Mouse (Mus musculus): ENCODE data around the gene Ghdc. TPM values are rescaled to one million over a fixed set of nuclear protein-coding genes. Genes with fewer than 3 reads are reported as not detected.
A peak's percentile ranks its signal among the peaks of the same experiment; 100 is the strongest.

Gene Ghdc
- polyA plus RNA-seq, 1 experiment from 2014 or later: 5.4 TPM

DNA sequence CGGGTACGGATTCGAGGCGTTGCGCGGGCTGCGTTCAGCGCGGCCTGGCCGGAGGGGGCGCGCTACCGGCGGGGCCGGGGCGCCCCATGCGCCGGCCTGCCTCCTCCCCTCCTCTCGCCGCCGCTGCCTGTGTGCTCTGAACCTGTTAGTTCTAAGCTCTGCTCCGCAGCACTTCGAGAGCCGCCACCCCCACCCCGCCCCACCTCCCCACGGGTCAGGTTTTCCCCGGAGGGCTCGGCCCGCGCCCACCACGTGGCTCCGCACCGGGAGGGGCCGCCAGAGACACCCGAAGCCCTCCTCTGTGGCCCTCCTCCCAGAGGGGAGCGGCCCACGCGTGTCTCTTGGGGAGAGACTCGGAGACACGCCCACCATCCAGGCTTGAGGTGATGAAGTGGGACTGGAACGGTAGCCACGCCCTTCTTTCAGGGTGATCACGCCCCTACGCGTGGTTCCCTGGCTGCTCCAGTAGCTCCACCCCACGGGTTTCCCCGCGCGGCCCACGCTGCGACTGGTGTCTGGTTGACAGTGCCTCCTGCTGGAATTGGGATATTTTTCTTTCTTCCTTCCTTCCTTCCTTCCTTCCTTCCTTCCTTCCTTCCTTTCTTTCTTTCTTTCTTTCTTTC lies 11.0 kb downstream of the Ghdc start, which contains the start of gene Kcnh4:
TSS of gene Kcnh4 (minus strand) at position 332 of the 623 bp plus-strand sequence.
- Histone ChIP-seq H3K27ac (no peak within 1 kb of the TSS), H3K9me3 (no peaks in the 10 kb centered on the region), H3K4me3 (replicated peaks) (peak within 1 kb of the TSS; percentile 26), H3K4me1 (replicated peaks) (peaks cover 20% of the 10 kb centered on the region), H3K9ac (replicated peaks) (no peak within 1 kb of the TSS), H3K36me3 (no peaks in the 10 kb centered on the region), H3K27me3 (peaks cover 74% of the 10 kb centered on the region), H3K4me2 (peak within 1 kb of the TSS; percentile 55)
- no peak for ATAC-seq (ENCODE audit: insufficient number of reproducible peaks, insufficient read depth, low FRiP score, low TSS enrichment, low read depth)
- WGBS: under 1% methylated on average over 51 of the region's 51 CpGs

DNA sequence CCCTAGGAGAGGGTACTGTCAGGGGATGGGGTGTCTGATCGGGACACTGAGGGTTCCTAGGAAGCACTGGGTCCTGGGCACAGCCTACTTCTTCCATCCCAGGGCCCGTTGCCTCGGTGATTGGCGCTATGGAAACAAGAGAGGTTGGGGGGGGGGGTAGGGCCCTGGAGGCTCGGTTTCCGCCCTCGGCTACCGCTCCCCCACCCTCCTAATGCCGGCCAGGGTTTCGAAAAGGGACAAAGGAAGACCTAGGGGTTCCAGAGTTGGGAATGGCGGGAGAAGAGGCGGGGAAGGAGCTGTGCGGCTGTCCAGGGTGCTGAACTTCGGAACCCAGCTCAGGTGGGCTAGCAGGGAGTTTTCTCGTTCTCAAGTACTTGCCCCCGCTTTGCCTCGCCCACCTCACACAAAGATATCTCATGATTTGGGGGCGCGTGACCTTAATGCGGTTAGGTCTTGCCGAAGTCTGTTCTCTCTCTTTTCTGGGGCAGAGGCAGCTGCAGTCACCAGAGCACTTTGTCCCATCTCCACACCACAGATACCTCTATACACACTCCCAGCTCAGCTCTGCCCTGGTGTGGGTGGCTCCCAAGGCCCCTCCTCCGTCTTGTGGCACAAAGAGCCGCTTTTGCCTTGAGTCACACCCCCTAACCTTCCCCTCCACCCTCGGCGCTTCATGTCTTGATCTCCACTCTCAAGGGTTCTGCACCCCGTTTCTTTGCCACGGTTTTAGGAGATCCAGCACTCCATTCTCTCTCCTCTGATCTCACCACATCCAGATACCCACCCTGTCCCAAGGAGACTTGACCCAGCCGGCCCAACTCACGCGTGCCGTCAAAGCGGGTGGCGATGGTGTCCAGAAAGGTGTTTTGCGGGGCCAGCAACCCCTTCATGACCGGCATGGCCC lies 11.8 kb downstream of the Ghdc start:
- H3K4me2 ChIP-seq: peak overlapping the region; percentile 55
- peaks cover 76% of the 10 kb centered on the region for H3K27me3 ChIP-seq
- WGBS: 2% methylated on average over 35 of the region's 35 CpGs
- H3K9ac ChIP-seq (replicated peaks): no peak overlapping the region
- peaks cover 20% of the 10 kb centered on the region for H3K4me1 ChIP-seq (replicated peaks)
- no peak overlapping the region for H3K27ac ChIP-seq
- H3K4me3 ChIP-seq (replicated peaks): peak overlapping the region; percentile 26
- no peaks in the 10 kb centered on the region for H3K36me3 ChIP-seq
- no peak for ATAC-seq (ENCODE audit: insufficient number of reproducible peaks, insufficient read depth, low FRiP score, low TSS enrichment, low read depth)
- H3K9me3 ChIP-seq: no peaks in the 10 kb centered on the region

DNA sequence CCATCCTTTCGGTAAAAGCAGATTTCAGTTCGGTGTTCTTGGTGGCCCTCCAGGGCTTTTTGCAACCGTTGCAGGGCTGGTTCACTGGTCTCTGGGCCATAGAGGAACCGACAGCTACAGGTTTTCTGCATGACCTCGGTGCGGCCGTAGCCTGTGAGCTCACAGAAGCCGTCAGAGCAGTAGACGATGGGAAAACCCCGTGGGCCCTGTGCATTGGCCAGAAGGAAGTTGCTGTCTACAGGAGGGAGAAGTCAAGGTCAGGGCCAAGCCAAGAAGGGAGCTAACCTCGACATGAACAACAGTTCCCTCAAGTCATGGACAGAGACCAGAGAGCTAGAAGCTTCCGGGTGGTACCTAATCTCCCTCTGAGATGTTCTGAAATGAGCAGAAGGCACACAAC lies 13.2 kb downstream of the Ghdc start:
- no peak for ATAC-seq (ENCODE audit: insufficient number of reproducible peaks, insufficient read depth, low FRiP score, low TSS enrichment, low read depth)
- Histone ChIP-seq H3K27me3 (peaks cover 78% of the 10 kb centered on the region), H3K4me3 (replicated peaks) (no peak overlapping the region), H3K4me1 (replicated peaks) (peaks cover 20% of the 10 kb centered on the region), H3K4me2 (no peak overlapping the region), H3K9ac (replicated peaks) (no peak overlapping the region), H3K36me3 (no peaks in the 10 kb centered on the region), H3K27ac (no peak overlapping the region), H3K9me3 (no peaks in the 10 kb centered on the region)
- 87% methylated on average over 12 of the region's 12 CpGs for WGBS

DNA sequence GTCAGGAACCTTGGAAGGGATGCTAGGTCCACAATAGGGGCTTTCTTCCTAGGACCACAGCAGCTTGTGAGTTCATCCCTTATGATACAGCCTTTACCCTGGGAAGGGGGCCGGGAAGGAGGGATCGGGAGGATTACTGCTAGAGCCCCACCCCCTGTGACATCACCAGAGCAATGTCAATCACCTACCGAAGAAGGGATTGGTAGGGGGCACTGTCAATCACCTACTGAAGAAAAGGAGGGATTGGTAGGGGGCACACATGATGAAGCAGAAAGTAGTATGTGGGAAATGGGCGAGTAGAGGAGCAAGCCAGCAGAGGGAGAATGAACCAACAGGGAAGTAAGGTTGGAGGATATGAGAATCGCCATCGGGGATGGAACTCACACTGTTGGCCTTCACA lies 14.3 kb downstream of the Ghdc start:
- H3K27ac ChIP-seq: no peak overlapping the region
- H3K27me3 ChIP-seq: peaks cover 78% of the 10 kb centered on the region
- H3K36me3 ChIP-seq: no peaks in the 10 kb centered on the region
- no peak overlapping the region for H3K4me2 ChIP-seq
- no peak overlapping the region for H3K9ac ChIP-seq (replicated peaks)
- H3K4me3 ChIP-seq (replicated peaks): no peak overlapping the region
- ATAC-seq (ENCODE audit: insufficient number of reproducible peaks, insufficient read depth, low FRiP score, low TSS enrichment, low read depth): no peak
- no peaks in the 10 kb centered on the region for H3K9me3 ChIP-seq
- H3K4me1 ChIP-seq (replicated peaks): peaks cover 14% of the 10 kb centered on the region
- 62% methylated on average over 6 of the region's 6 CpGs for WGBS

DNA sequence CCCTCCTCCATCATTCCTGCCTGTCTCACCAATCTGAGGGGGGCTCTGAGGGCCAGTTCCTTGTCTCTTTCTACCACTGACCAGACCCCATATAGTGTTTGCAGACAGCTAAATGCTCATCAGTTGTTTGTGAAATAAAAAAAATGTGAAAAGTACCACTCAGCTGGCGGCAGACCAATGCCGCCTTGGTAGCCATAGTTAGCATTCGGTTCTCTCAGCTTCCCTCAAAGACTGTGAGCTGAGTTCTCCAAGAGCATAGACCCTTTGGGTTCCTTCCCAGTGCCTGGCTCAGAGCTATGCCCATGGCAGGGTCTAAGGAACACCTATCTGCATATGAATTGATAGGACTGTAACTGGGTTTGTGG lies 16.1 kb downstream of the Ghdc start:
- no peak overlapping the region for H3K4me2 ChIP-seq
- H3K9ac ChIP-seq (replicated peaks): no peak overlapping the region
- WGBS: 92% methylated on average over 3 of the region's 3 CpGs
- no peak for ATAC-seq (ENCODE audit: insufficient number of reproducible peaks, insufficient read depth, low FRiP score, low TSS enrichment, low read depth)
- peaks cover 74% of the 10 kb centered on the region for H3K27me3 ChIP-seq
- H3K4me3 ChIP-seq (replicated peaks): no peak overlapping the region
- no peaks in the 10 kb centered on the region for H3K9me3 ChIP-seq
- no peak overlapping the region for H3K27ac ChIP-seq
- no peaks in the 10 kb centered on the region for H3K36me3 ChIP-seq
- H3K4me1 ChIP-seq (replicated peaks): peaks cover 7% of the 10 kb centered on the region

DNA sequence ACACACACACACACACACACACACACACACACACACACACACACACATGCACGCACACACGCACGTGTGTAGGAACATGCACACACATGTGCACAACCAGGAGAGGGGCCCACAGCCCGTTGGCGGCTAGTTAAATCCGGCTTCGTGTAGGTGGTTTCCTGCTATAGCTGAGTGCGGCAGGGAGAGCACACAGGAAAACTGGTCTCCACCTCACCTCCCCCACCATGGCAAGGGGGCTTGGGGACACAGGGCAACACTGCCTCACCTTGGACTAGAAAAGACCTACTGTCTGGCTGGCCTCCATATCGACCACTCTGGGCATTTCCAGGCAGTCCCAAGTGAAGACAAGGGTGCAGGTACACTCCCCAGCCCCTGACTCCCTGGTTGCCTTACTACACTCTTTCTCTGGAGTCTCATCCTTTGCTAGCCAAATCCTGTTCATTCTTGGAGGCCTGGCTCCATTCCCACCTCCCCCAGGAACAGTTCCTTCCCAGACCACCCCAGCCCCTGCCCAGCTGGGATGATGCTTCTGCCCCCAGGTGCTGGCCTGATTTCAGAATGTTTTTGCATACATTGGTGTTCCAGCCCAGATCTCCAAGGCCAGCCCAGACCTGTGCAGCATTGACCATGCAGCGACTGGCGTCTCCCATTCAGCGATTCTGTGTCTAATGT lies 16.6 kb downstream of the Ghdc start:
- H3K4me3 ChIP-seq (replicated peaks): no peak overlapping the region
- no peak overlapping the region for H3K4me2 ChIP-seq
- no peak overlapping the region for H3K9ac ChIP-seq (replicated peaks)
- H3K27me3 ChIP-seq: peaks cover 74% of the 10 kb centered on the region
- no peak overlapping the region for H3K27ac ChIP-seq
- 81% methylated on average over 12 of the region's 12 CpGs for WGBS
- no peak for ATAC-seq (ENCODE audit: insufficient number of reproducible peaks, insufficient read depth, low FRiP score, low TSS enrichment, low read depth)
- H3K36me3 ChIP-seq: no peaks in the 10 kb centered on the region
- H3K4me1 ChIP-seq (replicated peaks): peaks cover 3% of the 10 kb centered on the region; the same call in 1 of the 2 replicates
- no peaks in the 10 kb centered on the region for H3K9me3 ChIP-seq

DNA sequence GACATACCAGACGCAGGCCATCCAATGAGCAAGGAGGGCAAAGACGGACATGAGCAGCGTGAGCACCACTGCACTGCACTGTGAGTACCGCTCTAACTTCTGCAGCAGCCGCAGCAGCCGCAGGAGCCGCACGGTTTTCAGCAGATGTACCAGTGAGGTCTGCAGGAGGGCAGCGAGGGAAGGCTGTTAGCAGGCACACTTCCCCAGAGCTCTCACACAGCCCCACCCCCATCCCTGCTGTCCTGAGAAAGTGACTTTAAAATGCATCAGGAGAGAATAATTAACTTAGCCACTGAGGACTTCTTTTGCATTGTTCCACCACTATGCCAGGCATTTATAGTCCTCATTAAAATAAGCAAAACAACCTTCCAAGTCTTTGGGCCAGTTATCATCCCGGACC lies 18.5 kb downstream of the Ghdc start:
- Histone ChIP-seq H3K4me3 (replicated peaks) (no peak overlapping the region), H3K9me3 (no peaks in the 10 kb centered on the region), H3K27ac (no peak overlapping the region), H3K9ac (replicated peaks) (no peak overlapping the region), H3K4me2 (no peak overlapping the region), H3K27me3 (peaks cover 73% of the 10 kb centered on the region), H3K36me3 (no peaks in the 10 kb centered on the region), H3K4me1 (replicated peaks) (no peaks in the 10 kb centered on the region)
- ATAC-seq (ENCODE audit: insufficient number of reproducible peaks, insufficient read depth, low FRiP score, low TSS enrichment, low read depth): no peak
- 24% methylated on average over 10 of the region's 10 CpGs for WGBS

DNA sequence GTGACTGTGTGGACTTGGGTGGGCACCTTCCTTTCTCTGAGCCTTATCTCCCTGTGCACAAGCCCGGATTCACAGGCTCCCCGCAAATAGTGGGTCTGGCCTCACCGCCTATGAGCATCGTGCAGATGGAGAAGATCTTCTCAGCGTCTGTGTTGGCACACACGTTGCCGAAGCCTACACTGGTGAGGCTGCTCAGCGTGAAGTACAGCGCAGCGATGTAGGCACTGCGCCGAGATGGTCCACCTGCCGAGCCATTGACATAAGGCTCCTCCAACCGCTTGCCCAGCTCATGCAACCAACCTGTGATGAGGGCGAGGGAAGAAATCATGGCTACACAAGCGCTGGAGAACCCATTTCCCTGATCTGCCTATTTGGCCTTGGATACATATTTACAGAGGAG lies 20.6 kb downstream of the Ghdc start:
- 89% methylated on average over 16 of the region's 16 CpGs for WGBS
- Histone ChIP-seq H3K4me2 (no peak overlapping the region), H3K9me3 (no peaks in the 10 kb centered on the region), H3K4me3 (replicated peaks) (no peak overlapping the region), H3K27me3 (peaks cover 80% of the 10 kb centered on the region), H3K4me1 (replicated peaks) (no peaks in the 10 kb centered on the region), H3K27ac (no peak overlapping the region), H3K36me3 (no peaks in the 10 kb centered on the region), H3K9ac (replicated peaks) (no peak overlapping the region)
- ATAC-seq (ENCODE audit: insufficient number of reproducible peaks, insufficient read depth, low FRiP score, low TSS enrichment, low read depth): no peak

DNA sequence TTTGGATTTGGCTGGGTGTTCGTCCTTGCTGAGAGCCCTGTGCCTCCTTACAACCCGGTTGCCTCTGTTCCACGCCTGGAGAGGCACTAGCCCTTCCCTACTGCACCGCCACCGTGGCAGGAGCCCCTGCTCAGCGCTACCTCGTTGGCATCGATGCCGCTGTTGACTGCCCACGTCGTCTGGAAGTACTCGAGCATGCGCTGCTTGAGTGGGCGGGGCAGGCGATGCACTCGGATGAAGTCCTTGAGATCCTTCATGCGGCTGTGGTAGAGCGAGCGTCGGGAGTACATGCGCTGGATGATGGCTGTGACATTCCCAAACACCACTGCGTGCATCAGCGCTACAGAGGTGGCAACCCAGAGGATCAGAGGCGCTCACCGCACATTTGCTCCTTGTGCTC lies 21.3 kb downstream of the Ghdc start:
- H3K36me3 ChIP-seq: no peaks in the 10 kb centered on the region
- no peaks in the 10 kb centered on the region for H3K9me3 ChIP-seq
- no peak for ATAC-seq (ENCODE audit: insufficient number of reproducible peaks, insufficient read depth, low FRiP score, low TSS enrichment, low read depth)
- no peaks in the 10 kb centered on the region for H3K4me1 ChIP-seq (replicated peaks)
- no peak overlapping the region for H3K4me2 ChIP-seq
- H3K4me3 ChIP-seq (replicated peaks): no peak overlapping the region
- no peak overlapping the region for H3K9ac ChIP-seq (replicated peaks)
- H3K27ac ChIP-seq: no peak overlapping the region
- 40% methylated on average over 25 of the region's 25 CpGs for WGBS
- H3K27me3 ChIP-seq: peaks cover 76% of the 10 kb centered on the region

DNA sequence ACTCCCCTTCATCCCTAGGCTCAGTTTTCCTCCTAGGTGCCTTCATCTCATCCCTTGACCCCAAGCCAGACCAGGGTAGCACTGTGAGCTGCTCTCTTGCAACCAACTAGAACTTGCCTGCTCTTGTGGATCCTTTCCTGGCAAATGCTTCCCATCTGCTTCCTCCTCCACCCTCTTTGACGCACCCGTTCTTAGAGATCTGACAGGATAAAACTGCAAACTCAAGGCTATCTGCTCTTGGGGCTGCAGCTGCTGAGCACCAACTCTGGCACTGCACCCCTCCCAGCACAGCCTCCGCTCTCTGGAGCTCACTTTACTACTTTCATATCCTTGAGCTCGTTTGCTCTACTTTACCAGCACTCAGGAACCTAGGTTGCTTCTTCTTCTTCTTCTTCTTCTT lies 22.1 kb downstream of the Ghdc start:
- Histone ChIP-seq H3K27me3 (peaks cover 73% of the 10 kb centered on the region), H3K4me3 (replicated peaks) (no peak overlapping the region), H3K9ac (replicated peaks) (no peak overlapping the region), H3K4me1 (replicated peaks) (no peaks in the 10 kb centered on the region), H3K36me3 (no peaks in the 10 kb centered on the region), H3K9me3 (no peaks in the 10 kb centered on the region), H3K27ac (no peak overlapping the region), H3K4me2 (no peak overlapping the region)
- no peak for ATAC-seq (ENCODE audit: insufficient number of reproducible peaks, insufficient read depth, low FRiP score, low TSS enrichment, low read depth)
- 82% methylated on average over 4 of the region's 4 CpGs for WGBS

DNA sequence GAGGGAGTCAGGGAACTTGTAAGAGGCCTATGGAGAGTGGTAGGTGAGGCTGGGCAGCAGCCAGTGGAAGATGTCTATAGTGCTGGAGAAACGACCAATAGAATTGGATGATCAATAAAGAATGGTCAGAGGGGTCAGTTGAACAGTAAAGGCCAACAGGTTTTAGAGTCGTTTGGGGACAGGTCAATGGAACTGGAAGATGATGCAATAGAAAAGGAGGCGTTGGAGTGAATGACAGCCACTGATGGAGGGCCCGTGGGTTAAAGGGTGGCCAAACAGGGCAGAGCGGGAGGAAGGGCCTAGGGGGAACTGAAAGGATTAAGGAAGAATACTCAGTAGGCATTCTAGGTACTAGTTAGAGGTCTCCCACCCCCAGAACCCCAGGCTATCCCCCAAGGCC lies 23.6 kb downstream of the Ghdc start:
- Histone ChIP-seq H3K9me3 (no peaks in the 10 kb centered on the region), H3K27me3 (peaks cover 60% of the 10 kb centered on the region), H3K27ac (no peak overlapping the region), H3K4me2 (no peak overlapping the region), H3K36me3 (no peaks in the 10 kb centered on the region), H3K4me1 (replicated peaks) (no peaks in the 10 kb centered on the region), H3K4me3 (replicated peaks) (no peak overlapping the region), H3K9ac (replicated peaks) (no peak overlapping the region)
- no peak for ATAC-seq (ENCODE audit: insufficient number of reproducible peaks, insufficient read depth, low FRiP score, low TSS enrichment, low read depth)
- 72% methylated on average over 5 of the region's 5 CpGs for WGBS

All from limb, embryonic 12.5 days (tissue).